Mouse (Mus musculus): ENCODE measurements around the gene Mtif3.

- TF ChIP-seq POLR2A (IDR thresholded peaks at IDR 0.05; ENCODE audit: borderline replicate concordance, extremely low read depth, insufficient read depth, insufficient read length, poor library complexity, severe bottlenecking): no peak
- TF ChIP-seq CTCF (IDR thresholded peaks at IDR 0.05; ENCODE audit: borderline replicate concordance, extremely low read depth, insufficient read depth, insufficient read length): no peak
Observed at GRCm38 (mm10) chr5:146963937-146964278, 308 bp upstream of the Mtif3 start.

Data from brain, embryonic 14.5 days (tissue).